22 mouse cellular contexts compared by ENCODE assay signal in the genomic region with DNA sequence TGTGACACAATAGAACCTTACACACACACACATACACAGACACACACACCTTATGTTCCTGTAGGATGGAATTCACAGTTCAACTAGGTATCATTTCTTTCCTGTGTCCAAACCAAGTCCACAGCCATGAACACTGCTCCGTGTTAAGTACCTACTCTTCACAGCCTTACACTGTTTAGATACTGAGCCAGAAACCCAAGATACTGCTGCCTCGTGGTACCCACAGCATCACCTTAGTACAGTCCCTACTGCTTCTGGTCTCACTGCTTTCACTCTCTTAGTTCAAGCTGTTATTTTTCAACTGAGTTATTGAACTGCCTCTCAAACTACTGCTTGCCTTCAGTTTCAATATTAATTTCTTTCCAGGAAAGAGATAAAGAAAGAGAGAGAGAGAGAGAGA. TPM values are rescaled to one million over a fixed set of nuclear protein-coding genes. Genes with fewer than 3 reads are reported as not detected.
"Had no signal": no experiment of that assay in that cellular context is flagged by ENCODE, and none has a peak within 500 bp of the region (broad histone marks: within the 10 kb centered on the region; RNA-seq: fewer than 3 reads in every experiment).

No protein-coding gene starts in this region.

- DNase-seq: lung, adult 2 months; lung, postnatal 14 days; lung, postnatal 36 days; right cerebral cortex, postnatal 14 days; thymus, adult 2 months; thymus, postnatal 36 days had no signal

- H3K4me3 ChIP-seq: lung, embryonic 15.5 days; megakaryocyte, embryonic 14.5 days; midbrain, embryonic 13.5 days; midbrain, embryonic 15.5 days; neural tube, embryonic 12.5 days; stomach, embryonic 15.5 days had no signal

- H3K27ac ChIP-seq: lung, embryonic 15.5 days; macrophage; midbrain, embryonic 13.5 days; midbrain, embryonic 15.5 days; neural tube, embryonic 12.5 days; stomach, embryonic 15.5 days; stomach, postnatal 0 days had no signal

- H3K9me3 ChIP-seq: lung, embryonic 15.5 days; midbrain, embryonic 13.5 days; midbrain, embryonic 15.5 days; neural tube, embryonic 12.5 days; stomach, embryonic 15.5 days had no signal

- H3K36me3 ChIP-seq: lung, embryonic 15.5 days; midbrain, embryonic 13.5 days; midbrain, embryonic 15.5 days; neural tube, embryonic 12.5 days; stomach, embryonic 15.5 days had no signal

- H3K9ac ChIP-seq: lung, embryonic 15.5 days; midbrain, embryonic 13.5 days; midbrain, embryonic 15.5 days; neural tube, embryonic 12.5 days; stomach, embryonic 15.5 days had no signal

- H3K4me2 ChIP-seq: lung, embryonic 15.5 days; midbrain, embryonic 11.5 days; midbrain, embryonic 13.5 days; midbrain, embryonic 15.5 days; neural tube, embryonic 12.5 days; stomach, embryonic 15.5 days had no signal

- H3K27me3 ChIP-seq: lung, embryonic 15.5 days; midbrain, embryonic 13.5 days; midbrain, embryonic 15.5 days; neural tube, embryonic 12.5 days; stomach, embryonic 15.5 days had no signal

- H3K4me1 ChIP-seq: lung, embryonic 15.5 days; midbrain, embryonic 13.5 days; midbrain, embryonic 15.5 days; neural tube, embryonic 12.5 days had no signal

RNA-seq across cellular contexts. Expression of a gene that starts 20.2 kb away (rescaled TPM):
- total RNA-seq: megakaryocyte progenitor cell, adult 5-6 weeks; midbrain, postnatal 0 days; monocyte, adult 5-6 weeks; neutrophil, adult 5-6 weeks had no signal
- polyA plus RNA-seq: lung, adult 2 months; lung, postnatal 0 days; macrophage; midbrain, embryonic 11.5 days; neural tube, embryonic 12.5 days; spleen, adult 2 months; testis, adult 2 months had no signal
